Mouse (Mus musculus) lung, embryonic 15.5 days (tissue): ENCODE results near the gene Tpsg1. TPM values are rescaled to one million over a fixed set of nuclear protein-coding genes. Genes with fewer than 3 reads are reported as not detected.

Source experiments
- ATAC-seq: fragments of 200-750 bp; cut with Nextera tagmentation; 2 replicates; pipeline ENCODE4 v1.8.0; 2017; ENCODE audit warnings: moderate number of reproducible peaks, borderline replicate concordance; ENCODE audit not compliant: low FRiP score, low TSS enrichment; ENCODE audit errors: extremely low read depth
- H3K27ac ChIP-seq: fragments of 300-500 bp; sonication (generic); 2 replicates; pipeline ENCODE4 v1.5.1; 2015; ENCODE audit warnings: moderate library complexity, mild to moderate bottlenecking, inconsistent platforms
- H3K27me3 ChIP-seq: fragments of 300-500 bp; sonication (generic); 2 replicates; pipeline ENCODE4 v1.6.1; 2015; ENCODE audit warnings: inconsistent platforms
- H3K36me3 ChIP-seq: fragments of 300-500 bp; sonication (generic); 2 replicates; pipeline ENCODE4 v1.6.1; 2015; ENCODE audit warnings: inconsistent platforms
- H3K4me1 ChIP-seq: fragments of 300-500 bp; sonication (generic); 2 replicates; pipeline ENCODE4 v1.6.1; 2015; ENCODE audit warnings: inconsistent platforms
- H3K4me2 ChIP-seq: fragments of 300-500 bp; sonication (generic); 2 replicates; pipeline ENCODE4 v1.6.1; 2015; ENCODE audit warnings: inconsistent platforms, mild to moderate bottlenecking, moderate library complexity
- H3K4me3 ChIP-seq: fragments of 300-500 bp; sonication (generic); 2 replicates; pipeline ENCODE4 v1.5.1; 2015; ENCODE audit warnings: mild to moderate bottlenecking, inconsistent platforms
- H3K9ac ChIP-seq: fragments of 300-500 bp; sonication (generic); 2 replicates; pipeline ENCODE4 v1.6.1; 2015; ENCODE audit warnings: inconsistent platforms
- H3K9me3 ChIP-seq: fragments of 300-500 bp; sonication (generic); 2 replicates; pipeline ENCODE4 v1.6.1; 2016; ENCODE audit warnings: inconsistent platforms
- WGBS: fragments of 180-500 bp; shearing (Covaris S2); methylation state at CpG from one replicate; pipeline ENCODE4 v1.1.7; 2015; 5-methylcytosine and 5-hydroxymethylcytosine counted together
- polyA plus RNA-seq: library from polyadenylated mRNA; unstranded; fragments of >200 nt; fragmentation: Nextera tagmentation; extraction: Ambion mirVana; gene quantifications from 2 replicates; pipeline ENCODE4 v1.2.1, GENCODE M21; 2015

Gene Tpsg1
- polyA plus RNA-seq, 1 experiment from 2014 or later, result 0.46 TPM

GRCm38 (mm10) chr17:25409621-25410020 lies 40.5 kb downstream of the Tpsg1 start:
- Histone ChIP-seq H3K4me2 (no peak overlapping the region), H3K4me1 (peaks cover 28% of the 10 kb centered on the region), H3K36me3 (no peaks in the 10 kb centered on the region), H3K27me3 (no peaks in the 10 kb centered on the region), H3K27ac (no peak overlapping the region), H3K4me3 (no peak overlapping the region), H3K9ac (no peak overlapping the region), H3K9me3 (no peaks in the 10 kb centered on the region)
- ATAC-seq, result no peak
- 63% methylated on average over 7 of the region's 7 CpGs for WGBS

- Histone ChIP-seq H3K4me3 (no peak overlapping the region), H3K27me3 (no peaks in the 10 kb centered on the region), H3K9me3 (no peaks in the 10 kb centered on the region), H3K27ac (no peak overlapping the region), H3K4me2 (no peak overlapping the region), H3K36me3 (no peaks in the 10 kb centered on the region), H3K4me1 (peaks cover 29% of the 10 kb centered on the region), H3K9ac (no peak overlapping the region)
- 62% methylated on average over 6 of the region's 6 CpGs for WGBS
- no peak for ATAC-seq
These were observed 41.1 kb downstream of the Tpsg1 start for GRCm38 (mm10) chr17:25410180-25410579.

- Histone ChIP-seq H3K36me3 (no peaks in the 10 kb centered on the region), H3K4me3 (no peak overlapping the region), H3K9me3 (no peaks in the 10 kb centered on the region), H3K4me1 (peaks cover 29% of the 10 kb centered on the region), H3K4me2 (no peak overlapping the region), H3K27me3 (no peaks in the 10 kb centered on the region), H3K27ac (no peak overlapping the region), H3K9ac (no peak overlapping the region; the same call in 1 of the 2 replicates)
- ATAC-seq, result no peak
- WGBS, result 29% methylated on average over 7 of the region's 7 CpGs
These were observed 41.7 kb downstream of the Tpsg1 start for GRCm38 (mm10) chr17:25410786-25411185.

GRCm38 (mm10) chr17:25411251-25411650 lies 42.2 kb downstream of the Tpsg1 start:
- H3K9ac ChIP-seq, result no peak overlapping the region
- no peak overlapping the region for H3K27ac ChIP-seq
- H3K36me3 ChIP-seq, result no peaks in the 10 kb centered on the region
- no peaks in the 10 kb centered on the region for H3K27me3 ChIP-seq
- peaks cover 29% of the 10 kb centered on the region for H3K4me1 ChIP-seq
- no peak overlapping the region for H3K4me3 ChIP-seq
- no peak for ATAC-seq
- no peaks in the 10 kb centered on the region for H3K9me3 ChIP-seq
- no peak overlapping the region for H3K4me2 ChIP-seq
- WGBS, result 44% methylated on average over 4 of the region's 4 CpGs

- H3K4me2 ChIP-seq, result no peak overlapping the region
- H3K36me3 ChIP-seq, result no peaks in the 10 kb centered on the region
- H3K27ac ChIP-seq, result no peak overlapping the region
- H3K4me3 ChIP-seq, result no peak overlapping the region
- H3K4me1 ChIP-seq, result peaks cover 46% of the 10 kb centered on the region
- H3K9ac ChIP-seq, result no peak overlapping the region
- H3K27me3 ChIP-seq, result no peaks in the 10 kb centered on the region
- H3K9me3 ChIP-seq, result no peaks in the 10 kb centered on the region
- ATAC-seq, result no peak
- WGBS, result 48% methylated on average over 4 of the region's 4 CpGs
These were observed 45.1 kb downstream of the Tpsg1 start for GRCm38 (mm10) chr17:25414209-25414608.

GRCm38 (mm10) chr17:25414917-25415316 lies 45.8 kb downstream of the Tpsg1 start:
- H3K4me1 ChIP-seq, result peaks cover 53% of the 10 kb centered on the region
- H3K4me3 ChIP-seq, result no peak overlapping the region
- no peak overlapping the region for H3K9ac ChIP-seq
- H3K4me2 ChIP-seq, result no peak overlapping the region
- WGBS, result 32% methylated on average over 3 of the region's 3 CpGs
- no peaks in the 10 kb centered on the region for H3K27me3 ChIP-seq
- peak overlapping the region; percentile 76 for H3K27ac ChIP-seq
- H3K9me3 ChIP-seq, result no peaks in the 10 kb centered on the region
- no peak for ATAC-seq
- no peaks in the 10 kb centered on the region for H3K36me3 ChIP-seq

- ATAC-seq, result peak; percentile 62
- Histone ChIP-seq H3K9ac (no peak overlapping the region), H3K4me2 (peak overlapping the region; percentile 16; the same call in 1 of the 2 replicates), H3K4me3 (no peak overlapping the region), H3K36me3 (no peaks in the 10 kb centered on the region), H3K4me1 (peaks cover 53% of the 10 kb centered on the region), H3K27me3 (no peaks in the 10 kb centered on the region), H3K27ac (peak overlapping the region; percentile 76), H3K9me3 (no peaks in the 10 kb centered on the region)
- WGBS, result 5% methylated on average over 4 of the region's 6 CpGs
These were observed 46.4 kb downstream of the Tpsg1 start for GRCm38 (mm10) chr17:25415421-25415913.

GRCm38 (mm10) chr17:25416219-25416618 lies 47.1 kb downstream of the Tpsg1 start:
- H3K4me2 ChIP-seq, result 0 out of 2 replicates have a peak overlapping the region, but pooled peaks have one; percentile 2

GRCm38 (mm10) chr17:25417990-25418389 lies 48.9 kb downstream of the Tpsg1 start:
- no peak overlapping the region for H3K9ac ChIP-seq
- peaks cover 46% of the 10 kb centered on the region for H3K4me1 ChIP-seq
- no peaks in the 10 kb centered on the region for H3K9me3 ChIP-seq
- no peaks in the 10 kb centered on the region for H3K27me3 ChIP-seq
- no peak overlapping the region for H3K4me3 ChIP-seq
- no peak for ATAC-seq
- 67% methylated on average over 6 of the region's 6 CpGs for WGBS
- H3K27ac ChIP-seq, result no peak overlapping the region
- H3K4me2 ChIP-seq, result no peak overlapping the region
- no peaks in the 10 kb centered on the region for H3K36me3 ChIP-seq

More at GRCm38 (mm10) chr17:25416219-25416618, 47.1 kb downstream of the Tpsg1 start:
- peak overlapping the region; percentile 76 for H3K27ac ChIP-seq
- no peaks in the 10 kb centered on the region for H3K9me3 ChIP-seq
- H3K27me3 ChIP-seq, result no peaks in the 10 kb centered on the region
- WGBS, result 19% methylated on average over 3 of the region's 3 CpGs
- peak; percentile 62 for ATAC-seq
- no peak overlapping the region for H3K9ac ChIP-seq
- H3K4me1 ChIP-seq, result peaks cover 47% of the 10 kb centered on the region
- H3K36me3 ChIP-seq, result no peaks in the 10 kb centered on the region
- H3K4me3 ChIP-seq, result no peak overlapping the region

GRCm38 (mm10) chr17:25418926-25419325 lies 49.9 kb downstream of the Tpsg1 start:
- 16% methylated on average over 9 of the region's 9 CpGs for WGBS
- H3K4me1 ChIP-seq, result peaks cover 46% of the 10 kb centered on the region
- H3K4me2 ChIP-seq, result no peak overlapping the region
- H3K27me3 ChIP-seq, result no peaks in the 10 kb centered on the region
- H3K4me3 ChIP-seq, result no peak overlapping the region
- H3K27ac ChIP-seq, result no peak overlapping the region
- H3K36me3 ChIP-seq, result no peaks in the 10 kb centered on the region
- no peaks in the 10 kb centered on the region for H3K9me3 ChIP-seq
- no peak overlapping the region for H3K9ac ChIP-seq
- ATAC-seq, result no peak

GRCm38 (mm10) chr17:25420998-25421397 lies 51.9 kb downstream of the Tpsg1 start:
- 84% methylated on average over 3 of the region's 3 CpGs for WGBS
- no peaks in the 10 kb centered on the region for H3K27me3 ChIP-seq
- H3K4me2 ChIP-seq, result no peak overlapping the region
- no peaks in the 10 kb centered on the region for H3K9me3 ChIP-seq
- no peaks in the 10 kb centered on the region for H3K36me3 ChIP-seq
- no peak overlapping the region for H3K4me3 ChIP-seq
- ATAC-seq, result no peak
- H3K4me1 ChIP-seq, result peaks cover 29% of the 10 kb centered on the region
- no peak overlapping the region for H3K27ac ChIP-seq
- H3K9ac ChIP-seq, result no peak overlapping the region
